Mouse (Mus musculus) heart, embryonic 11.5 days (tissue): Measurements from ENCODE around the gene Ppig. TPM values are rescaled to one million over a fixed set of nuclear protein-coding genes. Genes with fewer than 3 reads are reported as not detected.
"Not testable (repeated sequence)": the region's sequence is repeated elsewhere in the genome, so short reads cannot be mapped to it uniquely, and the experiment has no call there.

Experiments
- ATAC-seq: fragments of 200-750 bp; cut with Nextera tagmentation; replicated peaks from 2 replicates; pipeline ENCODE4 v1.8.0; 2017; ENCODE audit warnings: moderate library complexity; ENCODE audit not compliant: insufficient number of reproducible peaks, low FRiP score, low TSS enrichment
- H3K27ac ChIP-seq: fragments of 300-500 bp; sonication (generic); 2 replicates; pipeline ENCODE4 v1.5.1; 2014; ENCODE audit warnings: mild to moderate bottlenecking, low read depth, low read length
- H3K27me3 ChIP-seq: fragments of 300-500 bp; sonication (generic); 2 replicates; pipeline ENCODE4 v1.6.1; 2014; ENCODE audit warnings: mild to moderate bottlenecking, low read length, mixed read lengths; ENCODE audit not compliant: control insufficient read depth, insufficient read depth
- H3K36me3 ChIP-seq: fragments of 300-500 bp; sonication (generic); 2 replicates; pipeline ENCODE4 v1.6.1; 2014; ENCODE audit warnings: mild to moderate bottlenecking, low read length, moderate library complexity, mixed read lengths; ENCODE audit not compliant: control insufficient read depth, insufficient read depth
- H3K4me1 ChIP-seq: fragments of 300-500 bp; sonication (generic); 2 replicates; pipeline ENCODE4 v1.6.1; 2014; ENCODE audit warnings: low read length; ENCODE audit not compliant: control insufficient read depth, insufficient read depth
- H3K4me2 ChIP-seq: fragments of 300-500 bp; sonication (generic); 2 replicates; pipeline ENCODE4 v1.6.1; 2014; ENCODE audit warnings: mild to moderate bottlenecking, moderate library complexity
- H3K4me3 ChIP-seq: fragments of 300-500 bp; sonication (generic); 2 replicates; pipeline ENCODE4 v1.5.1; 2014; ENCODE audit warnings: low read depth, low read length
- H3K9ac ChIP-seq: fragments of 300-500 bp; sonication (generic); 2 replicates; pipeline ENCODE4 v1.6.1; 2014; ENCODE audit warnings: mild to moderate bottlenecking, low read depth, low read length, moderate library complexity
- H3K9me3 ChIP-seq: fragments of 300-500 bp; sonication (generic); replicated peaks from 2 replicates; pipeline ENCODE4 v1.6.1; 2016; ENCODE audit warnings: low read length; ENCODE audit not compliant: control insufficient read depth
- WGBS: fragments of 180-500 bp; shearing (Covaris S2); extraction: QIAGEN DNeasy Blood & Tissue Kit; methylation state at CpG from one replicate; pipeline ENCODE4 v1.1.7; 2014; ENCODE audit not compliant: insufficient replicate concordance; 5-methylcytosine and 5-hydroxymethylcytosine counted together
- polyA plus RNA-seq: library from polyadenylated mRNA; unstranded; fragments of >200 nt; fragmentation: Nextera tagmentation; extraction: Ambion mirVana; gene quantifications from 2 replicates; pipeline ENCODE4 v1.2.1, GENCODE M21; 2014

The Ppig gene
- 76.8 and 87.8 TPM in 2 replicates for polyA plus RNA-seq

- peak within 1 kb of the TSS; percentile 94 for H3K4me3 ChIP-seq
- no peak for ATAC-seq
Observed at GRCm38 (mm10) chr2:69722273-69722649, at the start of gene Ppig. Gene Ppig (plus strand): TSS chr2:69722545.

DNA sequence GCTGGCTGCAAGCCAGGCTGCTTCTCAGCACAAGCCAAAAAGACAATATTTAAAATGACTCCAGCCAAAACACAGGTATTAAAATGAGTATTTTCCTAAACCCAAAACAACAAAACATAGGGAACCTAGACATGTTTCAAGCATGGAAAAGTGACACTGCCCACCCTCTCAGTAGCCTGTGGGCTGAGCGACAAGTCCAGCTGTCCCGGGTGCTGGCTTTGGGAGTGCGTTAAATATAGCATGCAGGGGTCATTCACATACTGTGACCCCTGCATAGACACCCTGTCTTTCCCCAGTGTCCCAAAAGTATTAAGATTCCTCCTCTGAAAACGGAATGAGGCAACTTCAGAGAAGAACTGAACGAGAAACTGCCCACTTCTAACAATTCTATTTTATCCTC, 48.6 kb upstream of the Ppig start:
- H3K27me3 ChIP-seq: no peaks in the 10 kb centered on the region
- 45% methylated on average over 5 of the region's 5 CpGs for WGBS
- H3K4me2 ChIP-seq: peak overlapping the region; percentile 58
- H3K9me3 ChIP-seq: no peaks in the 10 kb centered on the region
- no peak overlapping the region for H3K4me3 ChIP-seq
- ATAC-seq: no peak
- H3K9ac ChIP-seq: no peak overlapping the region
- H3K27ac ChIP-seq: no peak overlapping the region
- no peaks in the 10 kb centered on the region for H3K36me3 ChIP-seq
- H3K4me1 ChIP-seq: peaks cover 6% of the 10 kb centered on the region; the same call in 1 of the 2 replicates

More at GRCm38 (mm10) chr2:69722273-69722649, at the start of gene Ppig:
- Histone ChIP-seq H3K9ac (peak within 1 kb of the TSS; percentile 96), H3K4me2 (peak within 1 kb of the TSS; percentile 83), H3K27me3 (no peaks in the 10 kb centered on the region), H3K27ac (peak within 1 kb of the TSS; percentile 86), H3K36me3 (no peaks in the 10 kb centered on the region), H3K4me1 (peaks cover 5% of the 10 kb centered on the region; the same call in 1 of the 2 replicates), H3K9me3 (no peaks in the 10 kb centered on the region)
- WGBS: 5% methylated on average over 12 of the region's 12 CpGs

- Histone ChIP-seq H3K27me3 (no peaks in the 10 kb centered on the region), H3K27ac (no peak overlapping the region), H3K9me3 (no peaks in the 10 kb centered on the region), H3K4me1 (0 out of 2 replicates have a peak, but pooled peaks cover 5% of the 10 kb centered on the region), H3K4me3 (no peak overlapping the region), H3K9ac (no peak overlapping the region), H3K4me2 (no peak overlapping the region), H3K36me3 (no peaks in the 10 kb centered on the region)
- 88% methylated on average over 9 of the region's 9 CpGs for WGBS
- ATAC-seq: no peak
Observed at GRCm38 (mm10) chr2:69675266-69675665, 47.1 kb upstream of the Ppig start.

GRCm38 (mm10) chr2:69676713-69677112, 45.6 kb upstream of the Ppig start:
- ATAC-seq: no peak
- Histone ChIP-seq H3K27ac (no peak overlapping the region), H3K4me3 (no peak overlapping the region), H3K4me2 (no peak overlapping the region), H3K27me3 (no peaks in the 10 kb centered on the region), H3K9ac (no peak overlapping the region), H3K36me3 (no peaks in the 10 kb centered on the region), H3K4me1 (0 out of 2 replicates have a peak, but pooled peaks cover 5% of the 10 kb centered on the region), H3K9me3 (no peaks in the 10 kb centered on the region)
- 55% methylated on average over 2 of the region's 2 CpGs for WGBS

GRCm38 (mm10) chr2:69677215-69677614, 45.1 kb upstream of the Ppig start:
- WGBS: 75% methylated on average over 2 of the region's 2 CpGs
- not testable (repeated sequence) for H3K4me2 ChIP-seq, H3K4me1 ChIP-seq

GRCm38 (mm10) chr2:69679990-69680389, 42.4 kb upstream of the Ppig start:
- peaks cover 2% of the 10 kb centered on the region; the same call in 1 of the 2 replicates for H3K36me3 ChIP-seq
- H3K27ac ChIP-seq: no peak overlapping the region
- no peak overlapping the region for H3K4me2 ChIP-seq
- no peaks in the 10 kb centered on the region for H3K4me1 ChIP-seq
- H3K9ac ChIP-seq: no peak overlapping the region
- WGBS: 50% methylated on average over 6 of the region's 6 CpGs
- H3K9me3 ChIP-seq: no peaks in the 10 kb centered on the region
- no peaks in the 10 kb centered on the region for H3K27me3 ChIP-seq
- no peak overlapping the region for H3K4me3 ChIP-seq
- ATAC-seq: no peak

More at GRCm38 (mm10) chr2:69677215-69677614, 45.1 kb upstream of the Ppig start:
- H3K4me3 ChIP-seq, ATAC-seq, H3K9ac ChIP-seq, H3K9me3 ChIP-seq, H3K36me3 ChIP-seq, H3K27ac ChIP-seq, H3K27me3 ChIP-seq: not testable (repeated sequence)

GRCm38 (mm10) chr2:69681931-69682330, 40.4 kb upstream of the Ppig start:
- H3K9ac ChIP-seq: no peak overlapping the region
- H3K4me2 ChIP-seq: no peak overlapping the region
- no peak for ATAC-seq
- H3K4me1 ChIP-seq: no peaks in the 10 kb centered on the region
- no peak overlapping the region for H3K4me3 ChIP-seq
- H3K36me3 ChIP-seq: peaks cover 4% of the 10 kb centered on the region; the same call in 1 of the 2 replicates
- no peaks in the 10 kb centered on the region for H3K27me3 ChIP-seq
- 83% methylated on average over 4 of the region's 4 CpGs for WGBS
- H3K27ac ChIP-seq: no peak overlapping the region
- no peaks in the 10 kb centered on the region for H3K9me3 ChIP-seq

GRCm38 (mm10) chr2:69683036-69683805, 39.1 kb upstream of the Ppig start:
- no peak overlapping the region for H3K4me3 ChIP-seq
- no peak overlapping the region for H3K4me2 ChIP-seq
- H3K36me3 ChIP-seq: peaks cover 6% of the 10 kb centered on the region; the same call in 1 of the 2 replicates
- H3K9ac ChIP-seq: no peak overlapping the region
- 87% methylated on average over 13 of the region's 13 CpGs for WGBS
- H3K27ac ChIP-seq: no peak overlapping the region
- no peaks in the 10 kb centered on the region for H3K4me1 ChIP-seq
- no peaks in the 10 kb centered on the region for H3K27me3 ChIP-seq
- no peak for ATAC-seq
- H3K9me3 ChIP-seq: no peaks in the 10 kb centered on the region

DNA sequence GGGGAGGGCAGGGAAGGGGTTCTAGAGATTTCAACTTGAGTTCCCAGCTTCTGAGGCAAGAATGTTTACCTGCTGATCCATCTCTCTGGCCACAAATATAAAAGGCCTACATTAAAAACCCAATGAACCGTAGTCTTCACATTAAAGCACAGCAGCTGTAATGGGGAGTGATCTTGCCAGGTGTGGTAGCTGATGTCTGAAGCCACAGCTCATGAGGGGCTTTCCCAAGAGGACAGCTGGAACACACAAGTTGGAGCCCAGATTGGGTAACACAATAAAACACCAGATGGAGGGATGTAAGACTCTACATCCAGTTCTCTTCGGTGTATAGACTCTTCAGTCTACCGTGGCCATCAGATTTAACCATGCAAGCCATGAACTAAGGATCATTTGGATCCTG, 37.9 kb upstream of the Ppig start:
- Histone ChIP-seq H3K27ac (no peak overlapping the region), H3K9ac (no peak overlapping the region), H3K4me3 (no peak overlapping the region), H3K36me3 (peaks cover 10% of the 10 kb centered on the region), H3K4me1 (no peaks in the 10 kb centered on the region), H3K27me3 (no peaks in the 10 kb centered on the region), H3K4me2 (no peak overlapping the region), H3K9me3 (no peaks in the 10 kb centered on the region)
- ATAC-seq: no peak
- 88% methylated on average over 3 of the region's 3 CpGs for WGBS
